Mouse (Mus musculus): Measurements from ENCODE around the gene Dmap1.

GRCm38 (mm10) chr4:117660001-117660400 is 22.1 kb downstream of the Dmap1 start:
- TF ChIP-seq POLR2A (IDR thresholded peaks at IDR 0.05; ENCODE audit: low read depth, low read length) (no peak), CTCF (IDR thresholded peaks at IDR 0.05; ENCODE audit: borderline replicate concordance, insufficient read depth, low read length) (no peak)

All from embryonic fibroblast, embryonic 13.5 days (primary cell).